Mouse (Mus musculus): ENCODE data around the gene Gimap7. TPM values are rescaled to one million over a fixed set of nuclear protein-coding genes. Genes with fewer than 3 reads are reported as not detected.

The Gimap7 gene
- total RNA-seq, 2 experiments from 2014 or later: not detected

DNA sequence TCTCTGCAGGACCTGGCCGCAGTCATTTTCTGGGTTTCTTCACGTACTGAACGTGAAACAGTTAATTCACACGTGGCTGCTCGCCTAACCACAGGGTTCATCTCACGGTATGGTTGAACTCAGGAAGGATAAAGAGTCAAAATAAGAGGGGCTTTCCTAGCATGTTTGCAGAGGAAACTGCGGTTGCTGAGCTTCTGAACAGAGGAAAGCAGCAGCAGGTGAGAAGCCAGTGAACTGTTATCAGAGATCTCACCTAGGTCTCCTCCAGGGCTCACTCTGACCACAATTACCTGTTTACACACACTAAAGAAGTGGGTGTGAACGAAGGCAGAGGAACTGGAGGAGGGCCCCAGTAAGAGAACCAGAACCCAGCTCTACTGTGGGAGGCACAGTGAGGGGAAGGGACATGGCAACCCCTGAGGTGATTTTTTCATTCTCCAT, 14.5 kb downstream of the Gimap7 start:
- Histone ChIP-seq H3K27ac (no peak overlapping the region), H3K4me3 (no peak overlapping the region)
- TF ChIP-seq CTCF (IDR thresholded peaks at IDR 0.05): no peak
- intact Hi-C loops (cut with DNase I): no loop called here
- no peak for DNase-seq (ENCODE audit: extremely low spot score in 1 of 2, low spot score in 2 of 2)

DNA sequence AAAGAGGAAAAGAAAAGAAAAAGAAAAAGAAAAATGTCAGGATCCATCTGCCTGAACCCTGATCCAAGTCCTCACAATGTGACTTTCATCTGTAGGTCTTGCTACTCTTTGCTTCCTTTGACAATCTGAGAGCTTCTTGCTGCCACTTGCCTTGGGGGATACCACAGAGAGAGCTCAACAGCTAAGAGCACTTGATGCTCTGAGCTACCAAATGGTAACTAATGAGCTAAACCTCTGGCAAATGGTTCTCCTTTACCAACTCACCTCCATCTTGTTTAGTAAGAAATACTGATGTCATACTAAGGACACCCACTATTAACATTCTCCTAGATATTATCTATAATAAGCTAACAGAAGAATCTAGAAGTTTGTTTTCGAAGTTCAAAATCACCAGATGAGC, 15.2 kb downstream of the Gimap7 start:
- Histone ChIP-seq H3K27ac (no peak overlapping the region), H3K4me3 (no peak overlapping the region)
- intact Hi-C loops (cut with DNase I): no loop called here
- no peak for DNase-seq (ENCODE audit: extremely low spot score in 1 of 2, low spot score in 2 of 2)
- TF ChIP-seq CTCF (IDR thresholded peaks at IDR 0.05): no peak

DNA sequence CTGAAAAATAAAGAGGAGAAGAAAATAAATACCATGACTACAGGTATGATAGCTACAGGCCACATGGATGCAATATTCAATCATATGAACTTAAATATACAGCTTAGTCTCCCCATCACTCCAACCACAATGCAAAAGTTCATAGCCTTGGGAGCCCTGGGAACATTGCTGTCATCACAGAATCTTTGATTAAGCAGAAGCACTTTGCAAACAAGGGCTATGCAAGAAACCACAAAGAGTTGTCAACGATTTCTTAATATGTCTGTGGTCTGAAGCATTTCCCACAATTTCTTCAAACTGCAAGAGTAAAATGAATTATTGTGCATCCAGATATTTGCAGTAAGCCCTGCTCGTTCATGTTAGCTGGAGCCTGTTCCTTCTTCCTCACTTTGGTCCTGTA, 18.6 kb downstream of the Gimap7 start:
- intact Hi-C loops (cut with DNase I): no loop called here
- no peak overlapping the region for H3K4me3 ChIP-seq
- no peak for DNase-seq (ENCODE audit: extremely low spot score in 1 of 2, low spot score in 2 of 2)
- no peak for TF ChIP-seq CTCF (IDR thresholded peaks at IDR 0.05)
- no peak overlapping the region for H3K27ac ChIP-seq

DNA sequence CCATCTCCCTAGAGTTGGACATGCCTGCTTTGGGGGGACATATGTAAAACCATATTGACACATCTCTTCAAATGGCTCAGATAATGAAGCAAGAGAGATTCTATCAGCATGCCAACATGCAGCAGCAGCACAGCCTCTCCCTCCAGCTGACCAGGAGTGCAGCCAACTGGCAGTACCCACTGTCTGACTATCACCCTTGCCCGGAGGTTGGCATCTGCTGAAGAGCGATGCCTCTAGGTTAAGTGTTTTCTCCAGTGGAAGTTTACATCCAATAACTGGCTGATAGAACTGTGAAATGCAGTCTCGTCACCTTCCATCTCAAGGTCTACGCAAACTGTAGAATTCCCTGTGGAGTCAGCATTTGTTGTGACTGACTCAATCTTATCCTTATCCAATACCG, 19.3 kb downstream of the Gimap7 start:
- H3K4me3 ChIP-seq: no peak overlapping the region
- intact Hi-C loops (cut with DNase I): no loop called here
- H3K27ac ChIP-seq: no peak overlapping the region
- no peak for DNase-seq (ENCODE audit: extremely low spot score in 1 of 2, low spot score in 2 of 2)
- TF ChIP-seq CTCF (IDR thresholded peaks at IDR 0.05): no peak

DNA sequence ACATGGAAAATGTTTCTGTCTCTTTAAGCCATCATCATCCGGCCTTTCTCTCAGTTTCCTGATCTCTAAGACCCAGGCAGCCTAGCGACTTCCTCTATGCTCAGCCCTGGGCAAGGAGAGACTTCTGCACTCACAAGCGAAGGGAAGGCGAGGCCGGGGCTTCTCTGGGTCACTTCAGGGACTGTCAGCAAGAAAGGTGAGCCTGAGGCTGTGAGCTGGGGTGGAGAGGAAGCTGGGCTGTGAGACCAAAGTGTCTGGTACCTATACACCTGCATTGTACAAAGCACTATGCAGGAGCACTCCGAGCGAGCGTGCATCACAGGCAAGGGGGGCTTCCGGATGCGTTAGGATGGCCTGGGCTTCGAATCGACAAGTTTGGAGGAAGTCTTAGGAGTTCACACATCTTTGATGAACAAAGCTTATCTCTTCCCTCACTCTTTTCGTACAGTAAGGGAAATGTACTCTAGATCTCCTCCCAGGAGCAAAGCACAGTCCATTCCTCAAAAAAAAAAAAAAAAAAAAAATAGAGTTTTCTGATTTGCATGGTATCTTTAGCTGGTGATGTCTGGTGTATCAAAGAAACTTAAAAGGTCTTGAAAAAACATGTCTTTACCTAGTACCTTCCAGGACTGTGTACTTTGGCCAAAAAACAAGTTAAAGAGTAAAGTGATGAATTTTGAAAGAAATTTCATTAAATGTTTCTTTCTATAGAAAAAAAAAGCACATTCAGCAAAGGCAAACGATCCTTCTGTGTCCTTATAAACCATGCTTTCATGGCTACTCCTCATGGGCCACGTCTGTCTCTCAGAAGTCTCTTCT, 20.7 kb downstream of the Gimap7 start, which contains the start of gene Gimap1:
Gene Gimap1 (plus strand): TSS at position 94 of the 819 bp plus-strand sequence.
- intact Hi-C loops (cut with DNase I): no loop called here
- no peak for TF ChIP-seq CTCF (IDR thresholded peaks at IDR 0.05)

DNA sequence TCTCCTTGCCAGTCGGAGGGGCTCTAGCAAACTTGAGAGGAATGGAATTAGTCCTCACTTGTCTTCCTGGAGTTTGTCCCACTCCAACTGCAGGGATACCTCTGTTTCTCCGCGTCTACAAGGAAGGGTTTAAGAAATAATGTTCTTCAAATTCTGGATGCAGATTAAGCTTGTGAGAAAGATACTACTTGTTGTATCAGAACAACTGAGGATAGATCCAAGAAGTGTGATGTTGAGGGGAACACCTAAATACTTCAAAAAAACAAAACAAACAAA, 21.3 kb downstream of the Gimap7 start:
- intact Hi-C loops (cut with DNase I): no loop called here
- no peak overlapping the region for H3K4me3 ChIP-seq
- TF ChIP-seq CTCF (IDR thresholded peaks at IDR 0.05): no peak
- no peak for DNase-seq (ENCODE audit: extremely low spot score in 1 of 2, low spot score in 2 of 2)
- H3K27ac ChIP-seq: no peak overlapping the region

More for the DNA sequence above, 20.7 kb downstream of the Gimap7 start, which contains the start of gene Gimap1:
- Histone ChIP-seq H3K27ac (no peak within 1 kb of the TSS), H3K4me3 (peak within 1 kb of the TSS; percentile 24)
- no peak for DNase-seq (ENCODE audit: extremely low spot score in 1 of 2, low spot score in 2 of 2)

DNA sequence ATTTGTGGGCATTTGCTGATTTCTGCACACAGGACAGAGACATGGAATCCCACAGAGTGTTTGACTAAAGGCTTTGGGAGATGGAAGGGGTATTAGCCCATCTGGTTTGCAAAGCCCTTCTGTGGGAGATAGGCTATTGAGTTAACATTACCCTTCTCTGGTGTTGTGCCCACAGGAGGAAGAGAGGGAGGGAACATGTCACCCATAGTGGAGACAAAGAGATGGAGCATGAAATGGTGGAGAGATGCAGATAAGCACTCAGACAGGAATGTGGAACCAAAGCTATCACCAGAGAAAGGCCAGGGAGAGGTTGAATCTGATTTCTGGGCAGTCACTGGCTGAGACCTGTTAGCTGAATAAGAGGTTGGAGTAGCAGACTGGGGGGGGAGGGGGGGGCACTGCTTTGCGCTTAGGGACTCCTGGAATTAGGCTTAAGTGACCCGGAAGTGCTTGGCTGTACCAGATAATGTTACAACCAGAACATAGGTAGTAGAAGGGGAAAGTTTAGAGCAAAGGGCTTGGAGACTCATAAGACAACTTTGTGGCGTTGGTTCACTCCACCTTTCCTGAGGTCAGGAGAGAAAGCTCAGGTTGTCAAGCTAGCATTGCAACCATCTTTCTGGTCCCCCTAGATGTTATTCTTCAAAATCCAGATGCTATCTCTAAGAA, 22.2 kb downstream of the Gimap7 start:
- no peak for TF ChIP-seq CTCF (IDR thresholded peaks at IDR 0.05)
- no peak overlapping the region for H3K4me3 ChIP-seq
- no peak for DNase-seq (ENCODE audit: extremely low spot score in 1 of 2, low spot score in 2 of 2)
- intact Hi-C loops (cut with DNase I): no loop called here
- H3K27ac ChIP-seq: no peak overlapping the region

DNA sequence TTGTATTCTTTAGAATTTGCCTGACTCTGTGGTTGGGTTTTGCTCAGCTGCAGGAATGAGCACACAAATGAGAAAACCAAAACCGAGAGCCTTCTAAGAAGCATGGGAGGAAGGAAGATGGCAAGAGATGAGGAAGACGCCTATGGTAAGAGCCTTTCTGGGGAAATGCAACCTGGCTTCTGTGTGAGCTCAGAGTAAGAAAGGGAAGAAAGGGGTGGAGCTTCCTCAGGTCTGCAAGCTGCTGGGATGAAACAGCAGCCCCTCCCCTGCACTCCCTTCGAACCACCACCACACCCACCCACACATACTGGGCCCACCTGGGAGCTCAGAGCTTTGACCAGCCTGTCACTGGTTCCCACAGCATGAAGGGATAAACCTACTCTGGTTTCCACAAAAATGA, 22.9 kb downstream of the Gimap7 start:
- no peak for TF ChIP-seq CTCF (IDR thresholded peaks at IDR 0.05)
- intact Hi-C loops (cut with DNase I): no loop called here
- no peak for DNase-seq (ENCODE audit: extremely low spot score in 1 of 2, low spot score in 2 of 2)
- no peak overlapping the region for H3K4me3 ChIP-seq
- H3K27ac ChIP-seq: no peak overlapping the region

DNA sequence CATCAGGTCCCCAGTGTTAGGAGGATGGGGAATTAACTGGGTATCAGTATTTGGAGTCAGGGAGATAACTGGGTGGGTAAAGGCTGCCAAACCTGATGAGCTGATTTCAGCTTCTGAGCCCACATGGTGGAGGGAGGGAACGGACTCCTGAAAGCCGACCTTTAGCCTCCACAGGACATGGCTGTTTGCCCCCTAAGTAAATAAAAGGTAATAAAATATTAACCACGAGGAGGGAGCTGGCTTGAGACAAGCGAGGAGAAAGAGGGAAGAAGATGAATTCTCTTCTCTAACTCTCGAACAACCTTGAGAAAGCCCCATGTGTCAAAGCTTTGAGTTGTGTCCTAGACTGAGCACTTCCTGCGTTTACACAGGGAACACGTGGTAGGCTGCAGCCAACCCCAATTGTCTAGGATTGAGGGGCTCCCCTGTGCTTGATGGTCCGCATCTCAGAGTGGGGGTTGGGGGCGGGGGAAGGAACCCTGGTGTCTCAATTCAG, 23.3 kb downstream of the Gimap7 start:
- intact Hi-C loops (cut with DNase I): no loop called here
- Histone ChIP-seq H3K27ac (no peak overlapping the region), H3K4me3 (no peak overlapping the region)
- DNase-seq (ENCODE audit: extremely low spot score in 1 of 2, low spot score in 2 of 2): no peak
- TF ChIP-seq CTCF (IDR thresholded peaks at IDR 0.05): no peak

DNA sequence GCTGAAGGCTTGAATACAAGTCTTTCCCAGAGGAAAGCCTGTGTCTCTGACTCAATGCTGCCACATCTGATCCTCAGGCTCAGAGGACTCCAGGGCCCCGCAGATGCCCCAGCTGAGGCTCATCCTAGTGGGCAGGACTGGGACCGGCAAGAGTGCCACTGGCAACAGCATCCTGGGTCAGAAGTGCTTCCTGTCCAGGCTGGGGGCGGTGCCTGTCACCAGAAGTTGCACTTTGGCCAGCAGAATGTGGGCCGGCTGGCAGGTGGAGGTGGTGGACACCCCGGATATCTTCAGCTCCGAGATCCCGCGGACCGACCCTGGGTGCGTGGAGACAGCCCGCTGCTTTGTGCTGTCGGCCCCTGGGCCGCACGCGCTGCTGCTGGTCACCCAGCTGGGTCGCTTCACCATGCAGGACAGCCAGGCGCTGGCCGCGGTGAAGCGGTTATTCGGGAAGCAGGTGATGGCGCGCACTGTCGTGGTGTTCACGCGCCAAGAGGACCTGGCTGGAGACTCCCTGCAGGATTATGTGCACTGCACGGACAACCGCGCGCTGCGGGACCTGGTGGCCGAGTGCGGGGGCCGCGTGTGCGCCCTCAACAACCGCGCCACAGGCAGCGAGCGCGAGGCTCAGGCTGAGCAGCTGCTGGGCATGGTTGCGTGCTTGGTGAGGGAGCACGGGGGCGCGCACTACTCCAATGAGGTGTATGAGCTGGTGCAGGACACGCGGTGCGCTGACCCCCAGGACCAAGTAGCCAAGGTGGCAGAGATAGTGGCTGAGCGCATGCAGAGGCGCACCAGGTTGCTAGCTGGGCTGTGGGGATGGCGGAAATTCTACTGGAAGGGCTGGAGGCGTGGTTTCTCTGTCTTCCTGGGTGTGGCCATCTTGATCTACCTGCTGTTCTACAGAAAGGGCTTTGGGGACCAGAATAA, 24.3 kb downstream of the Gimap7 start:
- Histone ChIP-seq H3K4me3 (peak overlapping the region; percentile 51), H3K27ac (no peak overlapping the region; the same call in 1 of the 2 replicates)
- TF ChIP-seq CTCF (IDR thresholded peaks at IDR 0.05): no peak
- intact Hi-C loops (cut with DNase I): no loop called here
- peak; percentile 19 to 25 for DNase-seq (ENCODE audit: extremely low spot score in 1 of 2, low spot score in 2 of 2)

DNA sequence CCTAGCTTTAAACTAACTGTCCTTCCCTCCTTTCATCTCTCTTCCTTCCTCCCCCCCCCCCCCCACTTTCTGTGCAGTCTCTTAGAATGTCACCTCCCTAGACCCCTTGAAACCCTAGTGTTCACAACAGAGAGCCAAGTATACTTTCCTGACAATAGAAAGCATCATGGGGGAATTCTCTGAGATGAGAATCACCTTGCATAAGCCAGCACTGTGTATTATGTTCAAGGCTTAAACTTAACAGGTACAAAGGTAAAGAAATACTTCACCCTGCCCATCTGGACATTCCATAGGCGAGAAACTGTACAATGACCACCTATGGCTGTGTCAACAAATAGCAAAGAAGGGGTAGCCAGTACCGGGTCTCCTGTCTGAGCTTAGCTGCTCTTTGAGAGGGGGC, 27.1 kb downstream of the Gimap7 start:
- H3K27ac ChIP-seq: no peak overlapping the region
- intact Hi-C loops (cut with DNase I): no loop called here
- no peak for TF ChIP-seq CTCF (IDR thresholded peaks at IDR 0.05)
- no peak for DNase-seq (ENCODE audit: extremely low spot score in 1 of 2, low spot score in 2 of 2)
- no peak overlapping the region for H3K4me3 ChIP-seq

All from left cerebral cortex, adult 2 months (tissue).